Mouse (Mus musculus): ENCODE data around the gene Inpp5a. TPM values are rescaled to one million over a fixed set of nuclear protein-coding genes. Genes with fewer than 3 reads are reported as not detected.

The Inpp5a gene
- polyA plus RNA-seq, 1 experiment from 2014 or later, result 46.2 TPM

DNA sequence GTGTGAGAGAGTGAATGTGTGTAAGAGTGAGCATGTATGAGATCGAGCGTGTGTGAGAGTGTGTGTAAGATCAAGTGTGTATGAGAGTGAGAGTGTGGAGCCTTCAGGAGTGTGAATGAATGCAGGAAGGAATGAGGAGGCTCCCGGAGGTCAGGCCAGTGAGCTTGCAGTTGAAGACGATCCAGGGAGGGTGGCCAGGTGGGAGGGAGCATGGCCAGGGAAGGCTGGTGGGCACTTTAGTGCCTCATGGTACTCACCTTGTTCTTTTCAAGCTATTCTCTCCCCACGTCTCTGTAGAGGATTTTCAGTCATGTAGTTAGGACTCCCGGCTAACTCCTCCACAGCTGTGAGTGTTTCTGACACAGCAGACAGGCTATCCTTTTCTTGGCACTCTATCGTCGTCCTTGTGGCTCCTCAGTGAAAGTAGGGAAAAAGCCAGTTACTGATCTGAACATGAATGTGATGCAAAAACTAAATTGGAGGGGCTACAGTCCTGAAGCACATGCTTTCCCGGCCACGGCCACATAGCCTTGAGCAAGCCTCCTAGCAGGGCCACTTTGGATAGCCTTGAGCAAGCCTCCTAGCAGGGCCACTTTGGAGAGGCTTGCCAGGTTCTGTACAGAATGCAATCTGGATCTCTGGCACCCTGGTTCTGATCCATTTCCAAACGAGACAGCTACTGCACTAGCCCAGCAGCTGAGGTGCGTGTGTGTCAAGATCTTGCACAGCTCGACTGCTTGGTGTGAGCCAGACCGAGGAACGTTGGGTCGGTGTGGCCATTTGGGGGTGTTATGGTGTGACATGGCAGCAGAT, 61.5 kb downstream of the Inpp5a start:
- Histone ChIP-seq H3K4me2 (replicated peaks; ENCODE audit: low read depth, low read length) (no peak overlapping the region), H3K4me3 (ENCODE audit: low read depth, low read length) (no peak overlapping the region), H3K27me3 (ENCODE audit: control insufficient read depth, insufficient read depth, low read length) (no peaks in the 10 kb centered on the region), H3K27ac (ENCODE audit: low read length) (no peak overlapping the region), H3K36me3 (ENCODE audit: control insufficient read depth, insufficient read depth, low read length) (no peaks in the 10 kb centered on the region), H3K9me3 (ENCODE audit: control insufficient read depth, low read depth, low read length) (no peaks in the 10 kb centered on the region), H3K9ac (replicated peaks; ENCODE audit: low read depth, low read length) (no peak overlapping the region), H3K4me1 (ENCODE audit: control insufficient read depth, insufficient read depth, low read length) (peaks cover 3% of the 10 kb centered on the region; the same call in 1 of the 2 replicates)
- 80% methylated on average over 16 of the region's 16 CpGs for WGBS
- ATAC-seq (ENCODE audit: insufficient number of reproducible peaks, insufficient read depth, low FRiP score, low read depth), result no peak

DNA sequence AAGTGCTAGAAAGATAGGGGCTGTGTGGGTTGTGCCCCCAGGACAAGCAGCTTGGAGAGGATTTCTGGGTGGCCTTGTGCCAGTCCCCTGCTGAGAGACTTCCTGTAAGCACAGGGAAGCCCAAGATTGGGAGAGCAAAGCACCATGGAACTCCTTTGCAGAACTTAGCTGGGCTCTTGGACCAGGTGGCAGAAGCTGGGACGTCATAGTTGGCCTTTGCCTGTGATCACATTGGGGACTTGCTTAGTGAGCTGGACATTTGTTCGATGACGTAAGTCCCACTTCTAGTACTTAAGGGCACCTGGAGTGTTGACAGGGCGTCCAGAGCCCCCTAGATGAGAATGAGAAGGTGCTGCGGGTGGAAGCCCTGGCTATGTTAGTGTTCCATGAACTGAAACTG, 62.8 kb downstream of the Inpp5a start:
- ATAC-seq (ENCODE audit: insufficient number of reproducible peaks, insufficient read depth, low FRiP score, low read depth), result no peak
- Histone ChIP-seq H3K36me3 (ENCODE audit: control insufficient read depth, insufficient read depth, low read length) (no peaks in the 10 kb centered on the region), H3K4me1 (ENCODE audit: control insufficient read depth, insufficient read depth, low read length) (peaks cover 3% of the 10 kb centered on the region; the same call in 1 of the 2 replicates), H3K9ac (replicated peaks; ENCODE audit: low read depth, low read length) (no peak overlapping the region), H3K9me3 (ENCODE audit: control insufficient read depth, low read depth, low read length) (no peaks in the 10 kb centered on the region), H3K27me3 (ENCODE audit: control insufficient read depth, insufficient read depth, low read length) (no peaks in the 10 kb centered on the region), H3K4me2 (replicated peaks; ENCODE audit: low read depth, low read length) (no peak overlapping the region), H3K4me3 (ENCODE audit: low read depth, low read length) (no peak overlapping the region), H3K27ac (ENCODE audit: low read length) (no peak overlapping the region)
- WGBS, result 91% methylated on average over 5 of the region's 5 CpGs

DNA sequence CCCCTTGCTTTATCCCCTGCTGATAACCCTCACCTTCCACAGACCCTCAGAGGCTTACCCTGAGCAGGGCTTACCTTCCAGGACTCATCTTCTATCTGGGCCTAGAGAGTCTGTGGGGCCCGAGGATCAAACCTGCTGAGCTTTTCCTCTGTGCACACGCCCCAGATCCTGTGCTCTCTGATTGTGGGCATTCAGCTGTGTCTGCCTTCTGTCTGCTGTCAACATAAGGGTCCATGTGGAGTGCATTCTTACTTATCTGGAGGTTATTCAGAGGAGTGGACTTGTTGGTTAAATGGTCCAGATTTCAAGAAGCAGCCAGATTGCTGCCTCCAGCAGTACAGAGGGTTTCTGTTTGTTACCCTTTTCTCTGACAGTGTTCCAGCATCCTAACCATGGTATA, 63.3 kb downstream of the Inpp5a start:
- H3K27ac ChIP-seq (ENCODE audit: low read length), result no peak overlapping the region
- H3K27me3 ChIP-seq (ENCODE audit: control insufficient read depth, insufficient read depth, low read length), result no peaks in the 10 kb centered on the region
- no peak for ATAC-seq (ENCODE audit: insufficient number of reproducible peaks, insufficient read depth, low FRiP score, low read depth)

DNA sequence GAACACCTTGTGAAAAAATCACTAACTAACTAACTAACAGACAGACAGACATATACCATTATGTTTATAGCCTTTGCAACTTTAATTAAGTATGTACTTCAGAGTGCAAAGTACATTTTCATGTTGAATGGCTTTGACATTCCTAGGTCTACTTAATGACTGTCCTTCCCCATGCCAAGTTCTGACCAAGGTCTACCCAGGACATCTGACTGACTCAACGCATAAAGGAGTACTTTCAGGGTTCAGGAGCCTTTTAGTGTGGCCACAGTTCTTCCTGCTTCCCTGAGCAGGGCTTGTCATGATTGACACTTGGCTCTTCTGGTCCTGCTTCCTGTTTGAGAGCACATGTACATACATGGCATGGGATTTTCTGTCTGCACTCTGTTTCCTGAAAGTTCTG, 64.3 kb downstream of the Inpp5a start:
- no peak for ATAC-seq (ENCODE audit: insufficient number of reproducible peaks, insufficient read depth, low FRiP score, low read depth)
- Histone ChIP-seq H3K9ac (replicated peaks; ENCODE audit: low read depth, low read length) (no peak overlapping the region), H3K4me2 (replicated peaks; ENCODE audit: low read depth, low read length) (no peak overlapping the region), H3K27me3 (ENCODE audit: control insufficient read depth, insufficient read depth, low read length) (no peaks in the 10 kb centered on the region), H3K4me3 (ENCODE audit: low read depth, low read length) (no peak overlapping the region), H3K4me1 (ENCODE audit: control insufficient read depth, insufficient read depth, low read length) (peaks cover 3% of the 10 kb centered on the region; the same call in 1 of the 2 replicates), H3K27ac (ENCODE audit: low read length) (no peak overlapping the region), H3K36me3 (ENCODE audit: control insufficient read depth, insufficient read depth, low read length) (no peaks in the 10 kb centered on the region), H3K9me3 (ENCODE audit: control insufficient read depth, low read depth, low read length) (no peaks in the 10 kb centered on the region)
- WGBS, result 67% methylated on average over 1 of the region's 1 CpGs

More for the DNA sequence above, 63.3 kb downstream of the Inpp5a start:
- Histone ChIP-seq H3K4me2 (replicated peaks; ENCODE audit: low read depth, low read length) (no peak overlapping the region), H3K9ac (replicated peaks; ENCODE audit: low read depth, low read length) (no peak overlapping the region), H3K4me3 (ENCODE audit: low read depth, low read length) (no peak overlapping the region), H3K36me3 (ENCODE audit: control insufficient read depth, insufficient read depth, low read length) (no peaks in the 10 kb centered on the region), H3K9me3 (ENCODE audit: control insufficient read depth, low read depth, low read length) (no peaks in the 10 kb centered on the region), H3K4me1 (ENCODE audit: control insufficient read depth, insufficient read depth, low read length) (peaks cover 3% of the 10 kb centered on the region; the same call in 1 of the 2 replicates)
- WGBS, result 49% methylated on average over 2 of the region's 2 CpGs

DNA sequence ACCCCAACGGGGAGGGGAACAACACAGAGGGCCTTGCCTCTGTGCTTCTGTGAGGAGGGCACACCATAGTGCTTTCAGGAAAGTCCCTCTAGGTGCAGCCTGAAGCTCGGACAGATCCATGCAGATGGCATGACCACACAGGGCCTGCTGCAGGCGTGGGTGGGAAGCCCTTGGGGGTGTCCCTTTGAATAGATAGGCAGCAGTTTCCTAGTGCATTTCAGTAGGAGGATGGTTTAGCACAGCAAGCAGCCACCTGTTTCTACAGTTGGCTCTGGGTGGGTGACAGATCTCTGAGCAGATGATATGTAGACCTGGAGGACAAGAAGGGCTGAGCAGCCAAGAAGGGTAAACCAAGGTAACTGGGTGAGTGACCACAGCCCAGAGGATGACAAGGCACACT, 65.4 kb downstream of the Inpp5a start:
- Histone ChIP-seq H3K4me3 (ENCODE audit: low read depth, low read length) (no peak overlapping the region), H3K27me3 (ENCODE audit: control insufficient read depth, insufficient read depth, low read length) (no peaks in the 10 kb centered on the region), H3K4me2 (replicated peaks; ENCODE audit: low read depth, low read length) (no peak overlapping the region), H3K9me3 (ENCODE audit: control insufficient read depth, low read depth, low read length) (no peaks in the 10 kb centered on the region), H3K4me1 (ENCODE audit: control insufficient read depth, insufficient read depth, low read length) (peaks cover 3% of the 10 kb centered on the region; the same call in 1 of the 2 replicates), H3K9ac (replicated peaks; ENCODE audit: low read depth, low read length) (no peak overlapping the region), H3K36me3 (ENCODE audit: control insufficient read depth, insufficient read depth, low read length) (no peaks in the 10 kb centered on the region), H3K27ac (ENCODE audit: low read length) (no peak overlapping the region)
- WGBS, result 73% methylated on average over 3 of the region's 3 CpGs
- ATAC-seq (ENCODE audit: insufficient number of reproducible peaks, insufficient read depth, low FRiP score, low read depth), result no peak

DNA sequence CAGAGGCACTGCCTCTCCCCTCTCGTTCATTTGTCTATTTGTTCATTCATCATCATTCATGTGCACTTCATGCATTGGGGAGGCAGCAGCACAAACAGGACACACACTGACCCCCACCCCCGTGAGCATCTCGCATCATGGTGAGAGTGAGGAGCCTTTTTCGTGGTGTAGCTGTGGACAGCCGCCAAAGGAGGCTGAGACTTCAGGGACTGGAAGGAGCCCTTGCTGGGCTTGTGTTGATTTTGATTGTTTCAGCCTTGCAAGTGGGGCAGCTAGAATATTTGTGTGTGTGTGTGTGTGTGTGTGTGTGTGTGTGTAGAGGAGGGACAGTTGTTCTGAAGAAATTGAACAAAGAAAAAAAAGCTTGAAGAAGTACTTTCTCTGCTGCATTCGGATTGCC, 67.8 kb downstream of the Inpp5a start:
- Histone ChIP-seq H3K27me3 (ENCODE audit: control insufficient read depth, insufficient read depth, low read length) (no peaks in the 10 kb centered on the region), H3K27ac (ENCODE audit: low read length) (no peak overlapping the region), H3K4me3 (ENCODE audit: low read depth, low read length) (no peak overlapping the region), H3K36me3 (ENCODE audit: control insufficient read depth, insufficient read depth, low read length) (no peaks in the 10 kb centered on the region), H3K9me3 (ENCODE audit: control insufficient read depth, low read depth, low read length) (no peaks in the 10 kb centered on the region), H3K9ac (replicated peaks; ENCODE audit: low read depth, low read length) (no peak overlapping the region), H3K4me2 (replicated peaks; ENCODE audit: low read depth, low read length) (no peak overlapping the region), H3K4me1 (ENCODE audit: control insufficient read depth, insufficient read depth, low read length) (peaks cover 3% of the 10 kb centered on the region; the same call in 1 of the 2 replicates)
- WGBS, result 63% methylated on average over 6 of the region's 6 CpGs
- ATAC-seq (ENCODE audit: insufficient number of reproducible peaks, insufficient read depth, low FRiP score, low read depth), result no peak

DNA sequence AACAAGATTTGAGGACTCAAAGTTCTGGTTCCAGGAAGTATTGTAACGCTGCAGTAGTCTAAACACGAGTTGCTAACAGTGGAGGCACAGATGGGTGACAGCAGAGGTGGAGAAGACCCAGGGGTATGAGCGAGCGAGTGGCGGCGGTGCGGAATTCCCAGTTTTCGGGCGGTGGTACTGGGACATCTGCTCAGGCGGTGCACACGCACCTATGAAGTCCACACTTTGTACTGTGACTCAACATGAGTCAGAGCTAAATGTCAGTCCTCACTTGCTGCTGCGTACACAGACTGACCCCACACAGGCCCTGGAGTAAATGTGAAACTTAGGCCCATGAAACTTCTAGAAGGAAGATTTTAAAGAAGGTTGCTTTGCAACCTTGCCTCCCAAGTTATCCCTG, 72.4 kb downstream of the Inpp5a start:
- Histone ChIP-seq H3K4me3 (ENCODE audit: low read depth, low read length) (no peak overlapping the region), H3K4me1 (ENCODE audit: control insufficient read depth, insufficient read depth, low read length) (peaks cover 1% of the 10 kb centered on the region; the same call in 1 of the 2 replicates), H3K27me3 (ENCODE audit: control insufficient read depth, insufficient read depth, low read length) (no peaks in the 10 kb centered on the region), H3K9me3 (ENCODE audit: control insufficient read depth, low read depth, low read length) (no peaks in the 10 kb centered on the region), H3K27ac (ENCODE audit: low read length) (no peak overlapping the region), H3K9ac (replicated peaks; ENCODE audit: low read depth, low read length) (no peak overlapping the region), H3K4me2 (replicated peaks; ENCODE audit: low read depth, low read length) (no peak overlapping the region), H3K36me3 (ENCODE audit: control insufficient read depth, insufficient read depth, low read length) (no peaks in the 10 kb centered on the region)
- no peak for ATAC-seq (ENCODE audit: insufficient number of reproducible peaks, insufficient read depth, low FRiP score, low read depth)
- WGBS, result 90% methylated on average over 12 of the region's 12 CpGs

DNA sequence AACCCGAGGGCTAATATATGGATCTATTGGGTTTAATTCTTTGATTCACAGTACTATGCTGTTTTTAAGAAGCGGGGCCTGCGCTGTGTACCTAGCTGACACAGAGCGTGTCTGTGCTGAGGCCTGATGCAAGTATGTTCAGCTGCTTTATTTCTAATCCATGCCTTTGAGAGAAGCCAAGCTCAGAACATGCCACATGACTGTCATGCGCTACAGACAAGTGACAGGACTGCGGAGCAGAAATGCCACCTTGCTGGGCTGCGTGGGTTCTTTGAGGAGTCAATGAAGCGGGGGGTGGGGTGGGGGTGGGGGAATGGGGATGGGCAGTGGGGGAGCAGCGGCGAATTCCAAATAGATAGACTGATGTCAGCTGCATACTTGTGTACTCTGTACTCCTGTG, 73.2 kb downstream of the Inpp5a start:
- WGBS, result 89% methylated on average over 10 of the region's 10 CpGs
- Histone ChIP-seq H3K4me2 (replicated peaks; ENCODE audit: low read depth, low read length) (no peak overlapping the region), H3K4me3 (ENCODE audit: low read depth, low read length) (no peak overlapping the region)

DNA sequence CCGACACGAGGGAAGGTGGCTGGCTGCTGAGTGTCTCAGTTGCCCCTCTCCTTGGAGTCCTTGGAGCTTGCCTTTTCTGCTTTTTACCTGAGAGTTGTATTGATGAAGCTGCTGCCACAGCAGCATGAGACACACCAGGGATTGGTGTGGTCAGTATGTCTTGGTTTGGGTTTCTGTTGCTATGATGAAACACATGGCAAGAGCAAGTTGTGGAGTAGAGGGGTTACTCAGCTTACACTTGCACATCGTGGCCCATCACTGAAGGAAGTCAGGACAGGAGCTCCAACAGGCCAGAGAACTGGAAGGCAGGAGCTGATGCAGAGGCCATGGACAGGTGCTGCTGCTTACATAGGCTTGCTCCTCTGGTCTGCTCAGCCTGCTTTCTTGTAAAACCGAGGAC, 76.6 kb downstream of the Inpp5a start:
- H3K4me2 ChIP-seq (replicated peaks; ENCODE audit: low read depth, low read length), result no peak overlapping the region
- peaks cover 28% of the 10 kb centered on the region for H3K4me1 ChIP-seq (ENCODE audit: control insufficient read depth, insufficient read depth, low read length)
- H3K36me3 ChIP-seq (ENCODE audit: control insufficient read depth, insufficient read depth, low read length), result no peaks in the 10 kb centered on the region
- 85% methylated on average over 4 of the region's 4 CpGs for WGBS
- H3K27me3 ChIP-seq (ENCODE audit: control insufficient read depth, insufficient read depth, low read length), result no peaks in the 10 kb centered on the region
- no peak for ATAC-seq (ENCODE audit: insufficient number of reproducible peaks, insufficient read depth, low FRiP score, low read depth)
- H3K4me3 ChIP-seq (ENCODE audit: low read depth, low read length), result no peak overlapping the region
- no peaks in the 10 kb centered on the region for H3K9me3 ChIP-seq (ENCODE audit: control insufficient read depth, low read depth, low read length)
- H3K9ac ChIP-seq (replicated peaks; ENCODE audit: low read depth, low read length), result no peak overlapping the region
- no peak overlapping the region for H3K27ac ChIP-seq (ENCODE audit: low read length)

More for the DNA sequence above, 73.2 kb downstream of the Inpp5a start:
- Histone ChIP-seq H3K4me1 (ENCODE audit: control insufficient read depth, insufficient read depth, low read length) (peaks cover 9% of the 10 kb centered on the region), H3K27me3 (ENCODE audit: control insufficient read depth, insufficient read depth, low read length) (no peaks in the 10 kb centered on the region), H3K27ac (ENCODE audit: low read length) (no peak overlapping the region), H3K9ac (replicated peaks; ENCODE audit: low read depth, low read length) (no peak overlapping the region), H3K9me3 (ENCODE audit: control insufficient read depth, low read depth, low read length) (no peaks in the 10 kb centered on the region), H3K36me3 (ENCODE audit: control insufficient read depth, insufficient read depth, low read length) (no peaks in the 10 kb centered on the region)
- ATAC-seq (ENCODE audit: insufficient number of reproducible peaks, insufficient read depth, low FRiP score, low read depth), result no peak

All from stomach, embryonic 14.5 days (tissue).